Mouse (Mus musculus) adrenal gland, adult (tissue): ENCODE measurements around the gene Gnat2.

Source experiments
- DNase-seq, 2 experiments: peaks; one replicate each; pipeline ENCODE4 v3.0.0; 2022 to 2023; ENCODE audit warnings: low spot score in 1 of 2; ENCODE audit not compliant: inconsistent age in 2 of 2

The Gnat2 gene

DNA sequence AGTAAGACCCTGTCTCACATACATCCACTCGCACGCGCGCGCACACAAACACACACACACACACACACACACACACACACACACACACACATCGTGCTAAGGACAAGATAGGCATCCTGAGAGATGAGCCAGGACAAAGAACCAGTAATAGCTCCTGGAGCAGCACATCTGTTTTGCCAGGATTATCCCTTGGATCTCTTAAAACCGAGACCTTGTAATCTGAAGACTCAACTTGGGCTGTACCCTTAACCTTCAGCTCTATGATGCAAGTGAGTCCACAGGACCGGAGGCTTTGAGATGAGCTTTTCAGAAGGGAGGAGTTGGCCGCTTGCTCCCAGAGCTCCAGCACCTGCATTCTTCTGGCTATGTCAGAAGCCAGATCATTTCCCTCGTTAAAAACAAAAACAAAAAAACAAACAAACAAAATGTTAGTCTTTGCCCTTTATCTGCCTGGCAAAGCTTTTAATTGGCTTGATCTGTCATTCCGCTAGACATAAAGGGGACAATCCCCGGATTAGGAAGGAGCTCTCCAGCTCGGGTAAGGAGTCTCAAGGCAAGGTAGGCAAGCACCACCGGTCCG lies at the start of gene Gnat2:
Gene Gnat2, plus strand, starts transcription at position 254 of the 580 bp plus-strand sequence.
- DNase-seq: peak; percentile 59 to 87

DNA sequence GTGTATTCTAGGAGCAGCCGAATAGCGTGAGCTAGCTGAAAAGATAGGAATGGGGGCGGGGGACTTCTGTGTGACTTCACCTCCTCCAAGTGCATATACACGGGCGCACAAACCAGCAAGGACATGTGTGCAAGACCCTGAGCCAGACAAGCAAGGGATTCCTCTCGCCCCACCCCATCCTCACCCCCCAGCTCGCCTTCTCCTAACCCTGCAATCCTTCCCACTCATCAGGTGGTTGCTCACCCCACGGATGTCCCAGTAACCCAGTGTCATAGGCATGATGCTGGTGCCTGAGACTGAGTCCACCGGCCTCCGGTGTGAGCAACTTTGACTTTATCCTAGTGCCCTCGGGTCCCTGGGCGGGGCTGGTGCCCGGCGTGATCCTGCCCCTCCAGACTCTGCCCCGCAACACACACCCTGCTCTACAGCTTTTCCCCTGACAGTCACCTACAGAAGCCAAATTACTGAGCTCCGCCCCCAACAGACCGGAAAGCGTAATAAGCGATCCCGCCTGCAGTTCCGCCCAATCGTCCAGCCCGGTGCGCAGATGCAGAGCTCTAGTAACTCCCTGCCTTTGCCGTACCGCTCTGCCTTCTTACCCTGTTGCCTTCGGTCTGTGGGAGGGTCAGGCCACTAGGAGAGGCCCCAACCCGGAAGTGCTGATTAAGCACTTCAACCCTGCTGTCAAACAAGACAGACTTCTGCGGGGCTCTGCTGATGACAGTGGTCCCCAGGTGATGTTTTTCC lies 48.0 kb upstream of the Gnat2 start, which contains the start of gene Gstm4:
Gene Gstm4, minus strand, starts transcription at position 501 of the 747 bp plus-strand sequence.
- peak; percentile 93 to 97 for DNase-seq

DNA sequence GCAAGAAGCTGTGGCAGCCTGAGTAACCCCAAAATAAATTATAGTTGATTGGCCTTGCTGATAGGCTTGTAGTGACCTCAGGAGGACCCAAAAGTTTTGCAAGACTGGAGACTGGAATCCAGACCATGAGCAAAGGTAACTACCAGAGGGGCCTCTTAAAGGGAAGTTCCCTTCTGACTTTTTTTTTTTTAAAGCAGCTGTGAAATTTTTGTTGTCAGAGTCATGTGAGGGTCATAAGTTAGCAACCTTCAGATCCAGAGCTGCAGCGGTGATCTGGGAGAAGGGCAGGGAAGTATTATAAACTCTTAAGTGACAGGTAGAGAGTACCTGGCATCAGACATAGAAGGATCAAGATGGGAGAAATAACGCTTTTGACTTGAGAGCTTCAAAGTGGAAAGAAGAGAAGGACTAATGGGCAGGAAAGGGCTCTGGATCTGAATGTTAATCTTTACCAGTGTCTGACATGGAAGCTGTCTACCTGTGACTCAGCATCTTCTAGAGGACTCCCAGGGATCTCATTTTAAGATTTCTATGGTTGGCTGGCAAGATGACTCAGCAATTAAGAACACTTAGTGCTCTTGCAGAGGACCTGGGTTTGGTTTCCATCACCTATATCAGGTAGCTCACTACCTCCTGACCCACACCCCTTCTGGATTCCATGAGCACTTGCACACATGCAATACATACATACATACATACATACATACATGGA lies 45.5 kb upstream of the Gnat2 start:
- peak in 1 of 2 experiments; percentile 46 for DNase-seq

DNA sequence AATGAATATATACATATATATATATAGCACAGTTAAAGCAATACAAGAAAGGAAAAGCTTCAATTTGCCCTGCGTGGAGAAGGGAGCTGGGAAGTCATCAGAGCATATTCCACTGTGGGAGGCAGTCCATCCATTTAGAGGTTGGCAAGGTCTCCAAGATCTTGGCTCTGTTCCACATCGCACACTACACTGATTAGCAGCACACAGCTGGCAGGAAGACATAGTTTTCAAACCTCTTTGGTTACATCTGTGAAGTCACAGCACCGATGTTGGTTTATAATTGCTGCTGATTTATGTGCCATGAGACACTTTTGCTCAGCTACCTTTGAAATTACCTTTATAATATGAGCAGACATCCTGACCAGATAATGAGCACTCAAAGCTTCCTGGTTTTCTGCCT lies 44.3 kb upstream of the Gnat2 start:
- DNase-seq: no peak

DNA sequence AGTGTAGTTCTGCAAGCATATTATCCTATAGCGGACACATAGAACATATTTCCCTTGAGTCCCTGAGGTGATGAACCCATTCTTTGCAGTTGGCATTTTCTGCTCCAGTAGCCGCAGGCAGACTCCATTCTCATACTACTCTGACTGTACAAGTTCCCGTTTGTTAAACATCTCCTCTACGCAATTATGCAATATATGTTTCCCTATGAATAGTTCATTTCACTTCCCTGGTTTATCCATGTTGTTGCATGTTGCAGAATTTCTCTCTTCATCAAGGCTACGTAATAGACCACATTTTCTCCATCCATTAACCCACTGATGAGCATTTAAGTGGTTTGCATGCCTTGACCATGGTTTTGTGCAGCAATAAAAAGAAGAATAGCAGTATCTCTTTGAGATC lies 42.1 kb upstream of the Gnat2 start:
- no peak for DNase-seq

DNA sequence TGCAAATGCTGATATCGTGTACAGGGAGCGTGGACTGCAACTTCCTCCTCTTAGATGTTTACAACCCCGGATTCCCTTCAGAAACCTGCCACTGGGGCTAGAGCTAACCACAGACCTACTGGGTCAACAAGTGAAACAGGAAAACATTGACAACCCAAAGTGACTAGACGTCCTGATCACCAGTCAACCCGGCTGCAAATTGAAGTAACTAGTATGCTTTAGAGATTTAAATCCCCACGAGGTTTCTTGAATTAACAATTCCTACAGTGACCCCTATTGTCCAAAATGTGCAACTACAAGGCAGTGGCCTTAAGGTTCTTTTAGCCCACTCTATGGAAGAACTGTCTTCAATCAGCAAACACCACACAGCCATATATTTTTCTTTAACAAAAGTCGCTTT lies 31.2 kb upstream of the Gnat2 start:
- peak; percentile 39 to 87 for DNase-seq

DNA sequence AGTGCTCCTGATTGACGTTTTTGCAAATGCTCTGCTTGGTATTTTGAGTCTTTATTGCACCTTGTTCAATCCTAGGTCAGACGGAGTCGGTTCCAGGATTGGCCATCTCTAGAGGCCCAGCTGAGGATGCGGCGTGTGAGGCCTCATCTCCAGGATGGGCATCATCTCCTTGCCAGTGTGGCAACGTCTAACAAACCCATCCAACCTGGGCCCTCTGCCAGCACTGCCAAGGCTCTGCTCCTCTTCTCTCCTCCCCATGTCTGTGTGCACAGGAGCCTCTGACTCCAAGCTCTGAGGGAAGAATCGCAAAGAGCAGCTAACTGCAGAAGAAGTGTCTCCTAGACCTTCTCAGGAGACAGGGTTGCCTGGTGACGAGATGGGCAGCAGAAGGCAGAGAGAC lies 29.9 kb upstream of the Gnat2 start:
- peak; percentile 45 to 58 for DNase-seq

DNA sequence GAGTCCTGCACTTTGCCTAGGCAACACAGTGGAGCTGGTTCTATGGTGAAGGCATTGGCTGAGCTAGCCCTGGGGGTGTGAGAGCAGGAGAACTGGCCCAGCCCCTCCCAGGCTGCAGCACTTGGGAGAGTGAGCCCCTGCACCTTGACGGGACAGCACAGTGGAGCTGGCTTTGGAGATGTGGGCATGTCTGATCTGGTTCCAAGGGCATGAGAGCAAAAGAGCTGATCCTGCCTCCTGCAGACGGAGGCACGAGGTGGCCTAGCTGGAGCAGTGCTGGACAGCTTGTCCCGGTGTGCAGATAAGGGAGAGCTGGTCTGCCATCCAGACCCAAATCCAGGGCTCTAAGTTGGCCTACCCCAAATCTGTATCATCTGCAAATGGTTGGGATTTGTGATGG lies 27.9 kb upstream of the Gnat2 start:
- DNase-seq: peak; percentile 62 to 69

DNA sequence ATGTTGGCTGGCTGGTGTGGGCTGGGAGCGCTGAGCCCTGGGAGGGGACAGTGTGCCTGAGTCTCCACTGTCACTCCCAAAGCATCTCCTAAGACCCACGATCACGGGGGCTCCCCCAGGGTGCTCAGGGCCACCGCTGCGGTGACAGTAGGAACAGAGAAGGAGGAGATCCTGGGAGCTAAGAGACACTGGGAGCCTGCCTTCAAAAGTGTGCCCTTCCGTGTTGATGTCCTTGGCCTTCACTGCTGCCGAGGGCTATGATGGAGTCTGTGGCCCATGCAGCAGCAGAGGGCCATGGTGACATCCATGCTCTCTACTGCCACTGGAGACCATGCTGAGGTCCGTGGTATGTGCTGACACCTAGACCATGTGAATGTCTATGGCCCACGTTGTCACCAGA lies 27.0 kb upstream of the Gnat2 start:
- peak; percentile 50 to 78 for DNase-seq

DNA sequence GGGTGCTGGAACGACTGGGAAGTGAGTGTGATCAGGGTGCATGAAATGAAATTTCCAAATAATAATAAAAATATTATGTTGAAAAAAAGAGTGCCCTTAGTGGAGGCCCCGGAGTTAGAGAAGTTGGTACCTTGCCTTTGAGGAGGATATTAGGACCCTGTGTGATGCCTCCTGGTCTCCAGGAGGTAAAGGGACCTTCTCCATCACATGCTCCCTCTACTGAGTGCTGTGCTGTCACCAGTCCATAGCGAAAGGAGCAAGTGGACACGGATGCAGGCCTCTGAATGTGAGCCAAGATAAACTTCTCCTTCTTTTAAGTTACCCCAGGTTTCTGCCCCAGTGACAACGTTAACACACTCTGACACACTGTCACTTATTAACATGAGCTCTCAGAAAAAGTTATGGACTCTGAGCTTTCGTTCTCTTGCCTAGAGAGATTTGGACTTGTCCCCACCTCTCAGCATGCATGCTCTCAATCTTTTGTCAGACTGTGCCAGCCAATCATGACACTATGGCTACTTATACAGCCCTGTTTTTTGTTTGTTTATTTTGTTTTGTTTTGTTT lies 25.1 kb upstream of the Gnat2 start:
- DNase-seq: peak in 1 of 2 experiments; percentile 18

DNA sequence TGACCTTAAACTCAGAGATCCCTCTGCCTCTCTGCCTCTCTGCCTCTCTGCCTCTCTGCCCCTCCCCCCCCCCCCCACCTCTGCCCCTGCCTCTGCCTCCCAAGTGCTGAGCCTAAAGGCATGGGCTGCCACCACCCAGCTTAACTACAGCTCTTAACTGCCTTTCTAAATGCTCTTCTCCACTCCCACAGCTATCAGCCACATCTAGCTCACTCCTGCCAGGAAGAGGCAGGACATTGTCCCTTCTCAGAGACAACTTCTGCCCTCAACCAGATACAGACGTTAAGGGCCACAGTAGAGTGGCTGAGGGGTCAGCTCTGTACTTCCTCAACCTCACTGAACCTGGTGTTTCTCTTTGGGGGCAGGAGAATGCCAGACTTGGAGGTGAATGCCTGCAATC lies 23.8 kb upstream of the Gnat2 start:
- DNase-seq: peak in 1 of 2 experiments; percentile 12

DNA sequence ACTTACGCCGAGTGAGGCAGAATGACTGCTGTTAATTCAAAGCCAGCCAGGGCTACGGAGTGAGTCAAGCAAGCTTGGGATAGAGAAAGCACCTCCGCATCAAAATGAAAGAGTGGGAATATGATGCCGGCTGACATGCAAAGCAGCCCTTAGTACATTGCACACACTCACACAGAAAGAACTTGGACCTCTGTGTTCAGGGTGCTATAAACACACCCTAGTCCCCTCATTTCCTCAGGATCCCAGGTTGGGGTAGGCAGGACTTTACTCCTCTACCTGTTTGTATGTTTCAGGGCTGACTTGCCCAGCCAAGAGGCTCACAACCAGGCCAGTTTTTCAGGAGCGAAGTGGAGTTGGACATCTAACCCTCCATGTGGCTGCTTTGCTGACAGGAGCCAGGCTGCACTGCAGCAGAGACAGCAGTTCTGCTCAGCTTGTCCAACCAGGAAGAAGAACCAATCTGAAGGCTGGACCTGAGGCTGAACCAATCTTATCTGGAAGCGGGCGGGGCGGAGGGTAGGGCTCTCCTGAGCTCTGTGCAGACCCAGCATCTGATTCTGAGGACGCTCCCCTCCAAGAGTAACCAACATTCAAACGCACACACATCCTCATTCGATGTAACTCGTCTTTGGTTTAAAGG lies 23.2 kb upstream of the Gnat2 start:
- peak; percentile 56 to 77 for DNase-seq

DNA sequence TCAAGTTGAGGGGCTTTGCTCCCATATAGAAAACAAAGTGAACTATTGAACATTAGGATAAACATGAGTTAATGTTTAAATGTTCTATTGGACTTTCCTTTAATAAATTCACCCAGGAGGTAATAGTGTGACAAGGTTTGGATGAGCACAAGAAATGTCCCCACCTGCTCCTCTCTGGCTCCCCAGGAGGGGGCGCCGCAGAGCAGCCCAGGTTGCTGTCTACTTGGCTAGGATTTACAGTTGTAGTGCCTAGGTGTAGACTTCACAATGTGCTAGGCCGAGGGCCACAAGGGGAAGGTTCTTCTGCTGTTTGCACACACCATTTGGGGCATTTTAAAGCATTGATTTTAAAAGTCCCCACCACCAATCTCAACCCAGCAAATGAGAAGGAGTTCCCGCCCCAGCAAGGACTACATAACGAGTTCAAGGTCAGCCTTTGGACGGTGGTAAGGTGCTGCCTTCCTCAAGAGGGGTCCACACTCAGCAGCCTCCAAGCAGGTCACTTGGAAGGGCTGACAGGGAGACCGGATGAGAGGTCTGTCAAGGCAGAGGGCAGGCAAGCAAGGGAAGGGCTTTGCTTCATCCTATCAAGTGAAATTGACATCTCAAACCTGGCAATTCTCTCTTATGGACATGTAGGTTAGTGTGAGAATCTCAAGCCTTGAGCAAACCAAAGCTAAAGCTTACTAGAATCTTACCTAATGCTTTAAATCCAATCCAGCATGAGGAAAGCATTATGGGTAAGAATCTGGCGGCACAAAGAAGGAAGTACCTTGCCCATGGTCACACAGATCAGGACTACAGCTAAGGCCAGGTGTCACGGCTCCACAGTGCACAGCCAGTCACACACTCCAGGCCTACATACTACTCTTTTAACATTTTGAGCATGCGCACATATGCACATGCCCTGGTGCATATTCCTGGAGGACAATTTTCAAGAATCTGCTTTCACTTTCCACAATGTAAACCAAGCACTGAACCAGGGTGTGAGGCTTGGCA lies 22.0 kb upstream of the Gnat2 start:
- DNase-seq: peak; percentile 80 to 93

DNA sequence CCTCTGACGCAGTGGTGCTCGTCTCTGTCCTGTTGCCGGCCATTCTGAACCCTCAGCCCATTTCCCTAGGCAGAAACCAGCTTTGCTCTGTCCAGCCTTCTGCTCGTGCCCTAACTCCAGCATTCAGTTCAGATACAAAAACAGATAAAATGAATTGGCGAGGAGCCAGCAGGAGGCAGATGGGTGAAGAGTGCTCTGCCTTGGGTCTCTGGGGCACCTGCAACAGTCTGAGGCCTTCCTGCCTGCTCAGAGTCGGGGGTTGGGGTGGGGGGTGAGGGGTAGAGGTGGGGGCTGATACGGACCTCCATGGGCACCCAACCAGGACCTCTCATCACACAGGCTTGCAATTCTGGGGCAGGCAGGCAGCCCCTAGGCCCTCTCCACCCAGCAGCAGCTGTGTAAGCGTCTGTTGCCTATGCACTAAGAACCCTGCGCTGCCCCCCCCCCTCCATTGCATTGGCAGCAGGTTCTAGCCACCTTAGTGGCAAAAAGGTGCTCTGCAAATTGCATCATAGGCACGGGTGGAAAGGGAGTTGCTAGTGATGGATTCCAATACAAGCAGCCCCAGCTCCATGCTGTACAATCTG lies 19.5 kb upstream of the Gnat2 start:
- DNase-seq: peak; percentile 26 to 69

DNA sequence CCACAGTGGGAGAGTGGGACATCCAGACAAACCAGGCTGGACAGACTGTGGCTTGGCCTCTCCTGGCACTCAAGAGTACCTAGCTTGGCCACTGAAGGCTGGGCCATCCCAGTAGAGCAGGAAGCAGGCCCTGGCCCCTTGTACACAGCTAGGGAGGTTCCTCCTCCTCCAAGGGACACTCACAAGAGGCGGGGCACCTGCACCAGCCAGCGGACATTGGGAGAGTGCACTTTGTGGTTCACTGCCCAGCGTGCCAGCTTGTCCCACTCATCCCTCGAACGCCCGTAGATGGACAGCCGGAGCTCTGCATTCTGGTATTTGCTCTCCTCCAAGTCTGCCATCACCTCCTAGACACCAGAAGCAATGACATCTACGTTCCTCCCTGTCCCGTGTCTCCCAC lies 15.8 kb upstream of the Gnat2 start:
- DNase-seq: no peak

DNA sequence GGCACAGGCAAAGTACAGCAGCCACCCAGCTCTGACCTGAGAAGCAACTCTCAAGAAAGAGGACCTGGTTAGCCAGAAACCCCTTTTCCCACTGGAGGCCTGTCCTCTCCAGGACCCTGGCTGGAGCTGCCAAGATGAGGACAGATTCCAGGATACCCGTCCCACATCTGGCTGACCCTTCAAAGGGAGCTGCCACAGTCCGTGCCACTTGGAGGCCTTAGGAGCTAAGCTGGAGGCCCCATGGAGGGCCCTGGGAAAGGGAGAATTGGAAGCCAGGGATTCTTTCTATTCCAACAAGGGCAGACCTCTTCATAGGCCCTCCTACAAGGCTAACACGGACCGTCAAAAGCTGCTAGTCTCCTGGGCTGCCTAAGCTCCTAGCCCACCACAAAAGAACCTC lies 10.9 kb upstream of the Gnat2 start:
- peak; percentile 22 to 71 for DNase-seq

DNA sequence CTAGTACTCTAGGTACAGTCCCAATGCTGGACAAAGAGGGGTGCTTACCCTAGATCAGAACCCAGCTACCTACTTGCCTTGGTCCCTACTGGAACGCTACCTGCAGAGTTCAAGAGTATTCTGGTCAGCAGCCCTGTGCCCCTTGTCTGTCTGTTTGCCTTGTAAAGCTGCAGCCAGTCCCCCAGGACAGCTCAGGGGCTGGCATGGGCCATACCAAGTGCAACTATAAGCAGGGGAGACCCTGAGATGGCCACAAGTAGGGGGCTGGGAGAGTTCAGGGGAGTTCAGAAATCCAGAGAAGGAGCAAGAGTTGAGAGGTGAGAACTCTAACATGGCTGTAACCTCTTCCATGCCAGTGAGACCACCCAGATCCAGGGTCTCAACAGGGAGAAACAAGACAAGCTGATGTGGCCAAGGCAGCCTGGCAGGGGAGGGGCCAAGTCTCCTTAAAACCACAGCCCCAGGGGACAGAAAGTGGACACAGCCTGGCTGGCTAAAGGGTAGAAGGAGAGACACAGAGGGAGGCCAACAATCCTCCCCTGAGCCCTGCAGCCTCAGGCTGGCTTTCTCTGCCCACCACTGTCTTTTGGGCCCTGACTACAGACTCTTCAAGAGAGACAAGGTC lies 10.2 kb upstream of the Gnat2 start:
- DNase-seq: peak; percentile 37 to 79

DNA sequence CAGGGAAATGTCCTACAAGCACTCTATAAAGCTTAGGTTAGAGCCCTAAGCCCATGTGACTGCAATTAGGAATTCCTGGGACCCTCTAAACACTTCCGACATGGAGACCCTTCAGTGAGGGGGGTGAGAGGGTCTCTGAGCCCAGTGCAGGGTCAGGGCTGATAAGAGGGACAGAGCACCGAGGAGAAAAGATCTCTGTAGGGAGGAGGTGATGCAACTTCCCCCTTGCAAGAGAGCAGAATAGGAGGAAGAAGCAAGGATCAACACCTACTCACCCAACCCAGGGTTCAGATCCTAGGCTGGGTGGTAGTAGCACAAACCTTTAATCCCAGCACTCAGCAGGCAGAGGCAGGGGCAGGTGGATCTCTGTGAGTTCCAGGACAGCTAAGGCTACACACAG lies 9.4 kb upstream of the Gnat2 start:
- peak; percentile 10 to 59 for DNase-seq

DNA sequence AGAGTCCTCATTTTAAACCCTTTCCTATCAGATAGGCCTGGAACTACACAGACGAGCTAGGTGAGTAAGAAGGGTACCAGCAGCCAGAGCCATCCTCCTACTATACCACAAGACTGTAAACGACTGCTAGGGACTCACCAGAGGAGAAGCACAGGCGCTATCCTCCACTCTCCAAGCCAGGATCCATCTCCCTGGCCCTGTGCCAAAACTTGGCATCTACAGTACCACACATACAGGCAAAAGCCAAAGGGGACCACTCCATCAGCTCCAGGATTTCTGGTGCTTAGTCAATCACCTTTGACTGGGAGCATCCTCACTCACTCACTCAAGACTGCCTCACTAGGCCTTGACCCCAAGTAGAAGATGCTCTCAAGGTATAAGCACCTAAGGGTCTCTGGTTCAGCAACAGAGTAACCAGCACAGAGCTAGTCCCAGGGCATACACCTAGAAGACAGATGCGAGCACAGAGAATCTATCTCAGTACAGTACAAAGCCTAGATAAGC lies 8.6 kb upstream of the Gnat2 start:
- DNase-seq: peak; percentile 50 to 69
